Mouse (Mus musculus) hindbrain, embryonic 11.5 days (tissue): ENCODE data around the gene Klhl32. TPM values are rescaled to one million over a fixed set of nuclear protein-coding genes. Genes with fewer than 3 reads are reported as not detected.

Experiments used
- ATAC-seq: fragments of 200-750 bp; cut with Nextera tagmentation; 2 replicates; pipeline ENCODE4 v1.8.0; 2017; ENCODE audit warnings: mild to moderate bottlenecking, moderate TSS enrichment, moderate library complexity; ENCODE audit not compliant: low FRiP score
- DNase-seq: peaks from one replicate; pipeline ENCODE4 v3.0.0-alpha.2; 2015; ENCODE audit warnings: low spot score
- H3K27ac ChIP-seq: fragments of 300-500 bp; sonication (generic); 2 replicates; pipeline ENCODE4 v1.5.1; 2014; ENCODE audit warnings: mild to moderate bottlenecking, low read depth, low read length
- H3K27me3 ChIP-seq: fragments of 300-500 bp; sonication (generic); 2 replicates; pipeline ENCODE4 v1.6.1; 2014; ENCODE audit warnings: mild to moderate bottlenecking, low read length, moderate library complexity, mixed read lengths; ENCODE audit not compliant: control insufficient read depth, insufficient read depth
- H3K36me3 ChIP-seq: fragments of 300-500 bp; sonication (generic); 2 replicates; pipeline ENCODE4 v1.6.1; 2014; ENCODE audit warnings: mild to moderate bottlenecking, low read length, moderate library complexity, mixed read lengths; ENCODE audit not compliant: control insufficient read depth, insufficient read depth
- H3K4me1 ChIP-seq: fragments of 300-500 bp; sonication (generic); replicated peaks from 2 replicates; pipeline ENCODE4 v1.6.1; 2014; ENCODE audit warnings: low read length, mixed read lengths; ENCODE audit not compliant: control insufficient read depth, insufficient read depth
- H3K4me2 ChIP-seq: fragments of 300-500 bp; sonication (generic); replicated peaks from 2 replicates; pipeline ENCODE4 v1.6.1; 2014; ENCODE audit warnings: mild to moderate bottlenecking, low read depth, low read length
- H3K4me3 ChIP-seq: fragments of 300-500 bp; sonication (generic); 2 replicates; pipeline ENCODE4 v1.5.1; 2014; ENCODE audit warnings: low read depth, low read length
- H3K9ac ChIP-seq: fragments of 300-500 bp; sonication (generic); 2 replicates; pipeline ENCODE4 v1.6.1; 2014; ENCODE audit warnings: low read depth, low read length
- H3K9me3 ChIP-seq: fragments of 300-500 bp; sonication (generic); 2 replicates; pipeline ENCODE4 v1.6.1; 2016; ENCODE audit warnings: low read length; ENCODE audit not compliant: control insufficient read depth
- WGBS: fragments of 180-500 bp; shearing (Covaris S2); extraction: QIAGEN DNeasy Blood & Tissue Kit; methylation state at CpG from one replicate; pipeline ENCODE4 v1.1.7; 2014; 5-methylcytosine and 5-hydroxymethylcytosine counted together
- polyA plus RNA-seq: library from polyadenylated mRNA; unstranded; fragments of >200 nt; fragmentation: Nextera tagmentation; extraction: Ambion mirVana; gene quantifications from 2 replicates; pipeline ENCODE4 v1.2.1, GENCODE M21; 2014

Klhl32 gene
- polyA plus RNA-seq, 1 experiment from 2014 or later = 8.2 TPM

GRCm38 (mm10) chr4:24801343-24801742, 49.6 kb downstream of the Klhl32 start:
- H3K9me3 ChIP-seq = no peaks in the 10 kb centered on the region
- WGBS = 63% methylated on average over 2 of the region's 2 CpGs
- no peak overlapping the region for H3K4me3 ChIP-seq
- no peak overlapping the region for H3K4me2 ChIP-seq
- DNase-seq (no peak), ATAC-seq (no peak)
- no peak overlapping the region for H3K9ac ChIP-seq
- no peaks in the 10 kb centered on the region for H3K27me3 ChIP-seq
- H3K4me1 ChIP-seq = no peaks in the 10 kb centered on the region
- no peak overlapping the region for H3K27ac ChIP-seq
- H3K36me3 ChIP-seq = no peaks in the 10 kb centered on the region

DNA sequence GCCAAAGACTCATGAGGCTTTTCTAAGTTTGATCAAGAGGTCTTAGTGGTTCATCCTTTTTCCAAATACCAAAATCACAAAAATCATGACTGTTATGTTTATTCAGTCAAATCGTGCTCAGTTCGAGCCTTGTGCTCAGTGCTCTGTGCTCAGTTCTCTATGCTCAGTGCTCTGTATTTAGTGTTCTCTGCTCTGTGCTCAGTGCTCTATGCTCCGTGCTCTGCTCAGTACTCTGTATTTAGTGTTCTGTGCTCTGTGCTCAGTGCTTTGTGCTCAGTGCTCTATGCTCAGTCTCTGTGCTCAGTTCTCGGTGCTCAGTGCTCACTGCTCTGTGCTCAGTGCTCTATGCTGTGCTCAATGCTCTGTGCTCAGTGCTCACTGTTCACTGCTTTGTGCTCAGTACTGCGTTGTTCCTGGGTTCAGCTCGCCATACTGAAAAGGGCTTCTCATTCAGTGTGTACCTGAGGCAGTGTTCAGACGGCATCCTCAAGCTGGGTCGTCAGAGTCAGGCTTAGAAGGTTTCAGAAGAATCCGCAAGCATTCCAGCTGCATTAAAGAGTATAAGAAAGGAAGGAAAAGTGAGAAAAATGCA, 50.5 kb downstream of the Klhl32 start:
- no peaks in the 10 kb centered on the region for H3K27me3 ChIP-seq
- no peaks in the 10 kb centered on the region for H3K4me1 ChIP-seq
- no peaks in the 10 kb centered on the region for H3K36me3 ChIP-seq
- no peak overlapping the region for H3K4me3 ChIP-seq
- H3K27ac ChIP-seq = no peak overlapping the region
- H3K9ac ChIP-seq = no peak overlapping the region
- H3K9me3 ChIP-seq = no peaks in the 10 kb centered on the region
- no peak for DNase-seq
- peak; percentile 30; the same call in 1 of the 2 replicates for ATAC-seq
- 90% methylated on average over 9 of the region's 9 CpGs for WGBS
- no peak overlapping the region for H3K4me2 ChIP-seq

DNA sequence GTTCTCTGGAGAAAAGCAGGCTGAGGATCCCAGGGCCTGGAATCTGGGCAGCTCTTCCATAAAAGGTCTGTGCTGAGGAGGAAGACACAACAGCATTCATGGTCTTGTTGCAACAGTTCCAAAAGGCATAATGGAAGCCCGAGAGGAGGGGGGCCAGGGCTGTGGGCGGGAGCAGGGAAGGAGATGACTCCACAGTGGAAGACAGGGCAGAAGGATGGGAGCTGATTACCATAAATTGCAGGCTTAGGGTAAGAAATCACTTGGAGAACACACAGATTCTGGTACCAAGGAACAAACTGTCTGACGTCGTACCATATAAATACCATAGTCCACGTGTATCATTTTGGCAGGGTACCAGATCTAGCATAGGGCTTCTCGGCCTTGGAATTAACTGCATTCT, 51.9 kb downstream of the Klhl32 start:
- no peak overlapping the region for H3K9ac ChIP-seq
- no peak overlapping the region for H3K4me2 ChIP-seq
- no peaks in the 10 kb centered on the region for H3K36me3 ChIP-seq
- DNase-seq = no peak
- no peaks in the 10 kb centered on the region for H3K4me1 ChIP-seq
- H3K9me3 ChIP-seq = no peaks in the 10 kb centered on the region
- 87% methylated on average over 6 of the region's 6 CpGs for WGBS
- ATAC-seq = no peak
- no peak overlapping the region for H3K27ac ChIP-seq
- no peak overlapping the region for H3K4me3 ChIP-seq
- H3K27me3 ChIP-seq = no peaks in the 10 kb centered on the region

DNA sequence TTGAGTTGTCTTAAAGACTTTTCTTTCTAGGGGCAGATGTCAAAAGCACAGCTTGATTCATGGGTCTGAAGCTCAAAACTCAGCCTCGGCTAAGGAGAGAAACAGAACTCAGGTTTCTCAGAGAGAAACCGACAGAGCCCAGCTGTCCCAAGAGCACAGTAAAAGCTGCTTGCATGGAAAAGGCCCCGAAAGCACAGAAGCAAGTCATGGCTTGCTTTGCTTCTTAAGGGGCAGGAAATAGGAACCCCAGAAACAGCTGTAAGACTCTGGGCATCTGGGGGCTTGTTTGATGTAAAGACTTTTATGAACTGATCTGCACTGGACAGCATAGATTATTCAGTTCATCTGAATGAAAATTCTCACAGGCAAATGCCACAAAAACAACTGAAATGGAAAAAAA, 53.1 kb downstream of the Klhl32 start:
- Histone ChIP-seq H3K27me3 (no peaks in the 10 kb centered on the region), H3K9me3 (no peaks in the 10 kb centered on the region)
- WGBS = 75% methylated on average over 3 of the region's 3 CpGs

GRCm38 (mm10) chr4:24797280-24797679, 53.6 kb downstream of the Klhl32 start:
- ATAC-seq (no peak), DNase-seq (no peak)
- Histone ChIP-seq H3K9ac (no peak overlapping the region), H3K4me2 (no peak overlapping the region), H3K27me3 (no peaks in the 10 kb centered on the region), H3K4me3 (no peak overlapping the region), H3K9me3 (no peaks in the 10 kb centered on the region), H3K36me3 (no peaks in the 10 kb centered on the region), H3K4me1 (no peaks in the 10 kb centered on the region), H3K27ac (no peak overlapping the region)
- WGBS = 83% methylated on average over 5 of the region's 5 CpGs

More for the DNA sequence above, 53.1 kb downstream of the Klhl32 start:
- no peak overlapping the region for H3K4me3 ChIP-seq
- H3K4me1 ChIP-seq = no peaks in the 10 kb centered on the region
- ATAC-seq = no peak
- DNase-seq = no peak
- no peak overlapping the region for H3K27ac ChIP-seq
- no peak overlapping the region for H3K4me2 ChIP-seq
- H3K36me3 ChIP-seq = no peaks in the 10 kb centered on the region
- no peak overlapping the region for H3K9ac ChIP-seq

DNA sequence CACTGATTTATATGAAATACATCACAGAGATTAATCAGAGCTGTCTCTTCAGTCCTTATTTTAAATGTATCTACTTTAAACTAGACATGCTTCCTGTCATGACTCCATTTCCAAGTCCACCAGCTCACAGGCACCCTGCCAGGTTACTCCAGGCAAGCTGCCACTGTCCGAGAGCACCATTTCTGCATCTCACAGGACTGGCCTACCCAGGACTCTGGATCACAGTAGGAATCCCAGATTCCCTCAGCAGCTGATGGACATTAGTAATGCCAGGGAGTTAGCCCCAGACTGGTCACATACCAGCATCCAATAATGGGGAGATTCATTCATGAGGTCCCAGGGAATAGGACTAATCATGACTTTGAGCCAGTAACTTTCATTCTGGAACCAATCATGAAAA, 54.7 kb downstream of the Klhl32 start:
- no peak for ATAC-seq
- no peak overlapping the region for H3K27ac ChIP-seq
- no peaks in the 10 kb centered on the region for H3K9me3 ChIP-seq
- 67% methylated on average over 1 of the region's 1 CpGs for WGBS
- H3K9ac ChIP-seq = no peak overlapping the region
- DNase-seq = no peak
- H3K36me3 ChIP-seq = no peaks in the 10 kb centered on the region
- H3K4me1 ChIP-seq = no peaks in the 10 kb centered on the region
- no peaks in the 10 kb centered on the region for H3K27me3 ChIP-seq
- H3K4me2 ChIP-seq = no peak overlapping the region
- H3K4me3 ChIP-seq = no peak overlapping the region

GRCm38 (mm10) chr4:24795180-24795579, 55.7 kb downstream of the Klhl32 start:
- Histone ChIP-seq H3K27ac (no peak overlapping the region), H3K4me3 (no peak overlapping the region), H3K27me3 (no peaks in the 10 kb centered on the region), H3K4me1 (no peaks in the 10 kb centered on the region), H3K36me3 (no peaks in the 10 kb centered on the region), H3K4me2 (no peak overlapping the region), H3K9ac (no peak overlapping the region), H3K9me3 (no peaks in the 10 kb centered on the region)
- ATAC-seq (no peak), DNase-seq (no peak)
- 91% methylated on average over 2 of the region's 2 CpGs for WGBS

DNA sequence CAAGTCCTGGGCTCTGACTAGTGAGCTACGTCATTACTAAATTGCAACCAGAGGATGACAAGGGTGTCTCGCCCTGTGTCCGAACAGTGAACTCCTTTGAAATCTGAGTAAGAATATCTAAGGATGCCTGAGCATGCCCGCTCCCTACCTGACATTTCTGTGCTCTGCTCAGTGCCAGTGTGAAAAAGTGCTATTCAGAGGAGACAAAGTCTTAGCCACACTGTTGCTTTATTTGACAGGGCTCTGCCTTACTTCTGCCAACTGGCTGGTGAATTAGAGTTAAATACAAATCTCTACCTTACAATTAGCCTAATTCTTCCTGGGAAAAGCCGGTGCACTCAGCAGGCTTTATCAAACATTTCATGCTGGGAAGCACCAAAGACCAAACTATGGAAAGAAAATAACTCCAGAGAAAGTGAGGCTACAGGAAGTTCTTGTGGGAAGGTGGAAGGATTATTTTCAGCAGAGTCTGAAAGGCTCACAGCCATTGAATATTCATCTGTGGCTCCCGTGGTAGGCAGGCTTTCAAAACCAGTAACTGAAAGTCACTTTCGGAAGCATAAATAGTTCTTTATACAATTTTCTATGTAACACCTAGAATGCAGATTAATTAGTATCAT, 57.1 kb downstream of the Klhl32 start:
- H3K9ac ChIP-seq = no peak overlapping the region
- H3K36me3 ChIP-seq = no peaks in the 10 kb centered on the region
- no peaks in the 10 kb centered on the region for H3K4me1 ChIP-seq
- DNase-seq = no peak
- no peak overlapping the region for H3K4me2 ChIP-seq
- no peak overlapping the region for H3K4me3 ChIP-seq
- 55% methylated on average over 7 of the region's 7 CpGs for WGBS
- H3K27me3 ChIP-seq = no peaks in the 10 kb centered on the region
- H3K9me3 ChIP-seq = no peaks in the 10 kb centered on the region
- H3K27ac ChIP-seq = no peak overlapping the region
- ATAC-seq = no peak

DNA sequence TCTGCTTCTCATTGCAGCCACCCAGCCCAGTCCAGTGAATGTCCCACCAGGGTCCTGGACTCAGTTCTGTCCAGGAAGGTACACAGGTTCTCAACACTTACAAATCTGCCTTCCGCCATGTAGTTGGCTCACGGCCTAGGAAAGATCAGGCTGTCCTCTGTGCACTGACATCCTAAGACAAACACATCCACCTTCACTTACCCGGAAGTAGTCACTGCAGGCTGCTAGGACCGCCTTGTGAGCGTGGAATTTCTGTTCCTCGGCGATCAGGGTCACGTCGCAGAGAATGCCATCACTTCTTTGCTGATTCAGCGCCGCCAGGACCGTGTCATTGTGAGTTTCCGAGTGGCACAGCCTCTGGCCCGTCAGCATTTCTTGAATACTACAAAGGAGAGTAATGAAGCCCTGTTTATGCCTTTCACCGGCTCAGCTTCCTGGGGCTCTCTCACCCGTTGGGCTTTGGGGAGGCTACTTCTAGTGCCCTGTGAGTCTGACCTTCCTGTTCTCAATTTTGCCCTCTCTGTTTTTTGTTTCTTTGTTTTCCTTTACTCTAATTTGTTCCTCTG, 58.4 kb downstream of the Klhl32 start:
- WGBS = 27% methylated on average over 16 of the region's 16 CpGs
- H3K9me3 ChIP-seq = no peaks in the 10 kb centered on the region
- no peaks in the 10 kb centered on the region for H3K27me3 ChIP-seq
- H3K4me3 ChIP-seq = peak overlapping the region; percentile 14; the same call in 1 of the 2 replicates
- no peak overlapping the region; the same call in 1 of the 2 replicates for H3K9ac ChIP-seq
- no peaks in the 10 kb centered on the region for H3K36me3 ChIP-seq
- H3K27ac ChIP-seq = no peak overlapping the region
- DNase-seq (peak; percentile 38), ATAC-seq (peak; percentile 49; the same call in 1 of the 2 replicates)
- 0 out of 2 replicates have a peak overlapping the region, but pooled peaks have one; percentile 15 for H3K4me2 ChIP-seq
- H3K4me1 ChIP-seq = no peaks in the 10 kb centered on the region
